Mouse (Mus musculus) spleen, postnatal 0 days (tissue): ENCODE data around the gene Gpr37. TPM values are rescaled to one million over a fixed set of nuclear protein-coding genes. Genes with fewer than 3 reads are reported as not detected.

Experiments used
- polyA plus RNA-seq: library from polyadenylated mRNA; unstranded; fragments of >200 nt; fragmentation: Nextera tagmentation; extraction: Ambion mirVana; gene quantifications from 2 replicates; pipeline ENCODE4 v1.2.1, GENCODE M21; 2015

Gpr37 gene
- 0.05 and 0.22 TPM in 2 replicates for polyA plus RNA-seq

DNA sequence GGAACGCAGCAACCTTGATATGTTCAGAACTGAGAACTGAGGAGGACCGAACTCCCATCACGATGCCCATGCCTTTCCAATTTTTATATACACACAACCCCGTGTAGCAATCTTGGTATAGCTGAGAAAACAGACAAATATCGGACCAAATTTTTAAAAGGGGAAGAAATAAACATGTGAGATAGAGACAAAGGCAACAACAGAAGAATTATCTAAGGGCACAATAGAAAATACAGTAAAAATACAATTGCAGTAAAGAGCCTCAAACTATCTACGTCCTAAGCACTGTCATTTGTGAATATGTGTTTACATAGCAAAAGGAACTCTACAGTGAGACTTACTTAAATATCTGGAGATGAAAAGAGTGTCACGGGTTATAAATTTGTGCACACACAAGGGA is at the start of gene Gpr37:
Gene Gpr37 (minus strand): TSS at position 101 of the 400 bp plus-strand sequence.

Other genes with a start within 250 kb of the Gpr37 start
- gene Pot1a, start 118.5 kb upstream of the Gpr37 start, polyA plus RNA-seq, result 25.5 and 27.0 TPM in 2 replicates